Mouse (Mus musculus): ENCODE data around the gene Olfr619. TPM values are rescaled to one million over a fixed set of nuclear protein-coding genes. Genes with fewer than 3 reads are reported as not detected.

Gene Olfr619
- not detected in 2 replicates for polyA plus RNA-seq (2016; fragmentation: Nextera tagmentation; extraction: Ambion mirVana)

- H3K27ac ChIP-seq = no peak within 1 kb of the TSS
- H3K36me3 ChIP-seq = no peaks in the 10 kb centered on the region
- DNase-seq (ENCODE audit: low spot score) = no peak
- H3K9me3 ChIP-seq = no peaks in the 10 kb centered on the region
- no peak within 1 kb of the TSS for H3K4me3 ChIP-seq
- H3K27me3 ChIP-seq (ENCODE audit: insufficient read depth, poor library complexity, severe bottlenecking) = no peaks in the 10 kb centered on the region
- H3K4me1 ChIP-seq (replicated peaks) = no peaks in the 10 kb centered on the region
These were observed at the start of gene Olfr619 for GRCm38 (mm10) chr7:103600275-103600674. TSS of gene Olfr619 (plus strand) at chr7:103600575.

- Histone ChIP-seq H3K36me3 (no peaks in the 10 kb centered on the region), H3K27me3 (ENCODE audit: insufficient read depth, poor library complexity, severe bottlenecking) (no peaks in the 10 kb centered on the region), H3K27ac (no peak within 1 kb of the TSS), H3K9me3 (no peaks in the 10 kb centered on the region), H3K4me3 (no peak within 1 kb of the TSS), H3K4me1 (replicated peaks) (no peaks in the 10 kb centered on the region)
- no peak for DNase-seq (ENCODE audit: low spot score)
- WGBS = 89% methylated on average over 2 of the region's 2 CpGs
These were observed 44.6 kb upstream of the Olfr619 start, which contains the start of gene Olfr615 for GRCm38 (mm10) chr7:103555779-103556178. TSS of gene Olfr615 (plus strand) at chr7:103556079.

GRCm38 (mm10) chr7:103569043-103569442 is 31.3 kb upstream of the Olfr619 start, which contains the start of gene Olfr616:
TSS of gene Olfr616 (minus strand) at chr7:103569143.
- DNase-seq (ENCODE audit: low spot score) = no peak
- Histone ChIP-seq H3K27me3 (ENCODE audit: insufficient read depth, poor library complexity, severe bottlenecking) (no peaks in the 10 kb centered on the region), H3K4me1 (replicated peaks) (no peaks in the 10 kb centered on the region), H3K36me3 (no peaks in the 10 kb centered on the region), H3K9me3 (no peaks in the 10 kb centered on the region), H3K4me3 (no peak within 1 kb of the TSS), H3K27ac (no peak within 1 kb of the TSS)
- WGBS = 75% methylated on average over 3 of the region's 3 CpGs

GRCm38 (mm10) chr7:103572761-103573160 is 27.6 kb upstream of the Olfr619 start, which contains the start of gene Olfr617:
TSS of gene Olfr617 (plus strand) at chr7:103573061.
- no peaks in the 10 kb centered on the region for H3K9me3 ChIP-seq
- H3K4me1 ChIP-seq (replicated peaks) = no peaks in the 10 kb centered on the region
- H3K27ac ChIP-seq = no peak within 1 kb of the TSS
- H3K27me3 ChIP-seq (ENCODE audit: insufficient read depth, poor library complexity, severe bottlenecking) = no peaks in the 10 kb centered on the region
- no peak for DNase-seq (ENCODE audit: low spot score)
- no peak within 1 kb of the TSS for H3K4me3 ChIP-seq
- no peaks in the 10 kb centered on the region for H3K36me3 ChIP-seq
- WGBS = 88% methylated on average over 1 of the region's 1 CpGs

- Histone ChIP-seq H3K27ac (no peak within 1 kb of the TSS), H3K36me3 (no peaks in the 10 kb centered on the region), H3K4me3 (no peak within 1 kb of the TSS), H3K27me3 (ENCODE audit: insufficient read depth, poor library complexity, severe bottlenecking) (no peaks in the 10 kb centered on the region), H3K9me3 (no peaks in the 10 kb centered on the region), H3K4me1 (replicated peaks) (no peaks in the 10 kb centered on the region)
- no peak for DNase-seq (ENCODE audit: low spot score)
- WGBS = 67% methylated on average over 2 of the region's 2 CpGs
These were observed 10.6 kb upstream of the Olfr619 start, which contains the start of gene Olfr618 for GRCm38 (mm10) chr7:103589803-103590202. TSS of gene Olfr618 (plus strand) at chr7:103590103.

- no peaks in the 10 kb centered on the region for H3K4me1 ChIP-seq (replicated peaks)
- no peak for DNase-seq (ENCODE audit: low spot score)
- H3K27me3 ChIP-seq (ENCODE audit: insufficient read depth, poor library complexity, severe bottlenecking) = no peaks in the 10 kb centered on the region
- H3K36me3 ChIP-seq = no peaks in the 10 kb centered on the region
- WGBS = 82% methylated on average over 2 of the region's 2 CpGs
- no peak overlapping the region for H3K27ac ChIP-seq
- no peak overlapping the region for H3K4me3 ChIP-seq
- H3K9me3 ChIP-seq = no peaks in the 10 kb centered on the region
These were observed 7.0 kb downstream of the Olfr619 start for GRCm38 (mm10) chr7:103607425-103607824.

- H3K9me3 ChIP-seq = no peaks in the 10 kb centered on the region
- DNase-seq (ENCODE audit: low spot score) = no peak
- no peaks in the 10 kb centered on the region for H3K36me3 ChIP-seq
- no peaks in the 10 kb centered on the region for H3K27me3 ChIP-seq (ENCODE audit: insufficient read depth, poor library complexity, severe bottlenecking)
- no peak within 1 kb of the TSS for H3K4me3 ChIP-seq
- no peak within 1 kb of the TSS for H3K27ac ChIP-seq
- H3K4me1 ChIP-seq (replicated peaks) = no peaks in the 10 kb centered on the region
- WGBS = 84% methylated on average over 2 of the region's 2 CpGs
These were observed 12.1 kb downstream of the Olfr619 start, which contains the start of gene Olfr620 for GRCm38 (mm10) chr7:103612434-103612833. TSS of gene Olfr620 (minus strand) at chr7:103612534.

- Histone ChIP-seq H3K4me3 (no peak overlapping the region), H3K9me3 (no peaks in the 10 kb centered on the region), H3K27ac (no peak overlapping the region), H3K27me3 (ENCODE audit: insufficient read depth, poor library complexity, severe bottlenecking) (no peaks in the 10 kb centered on the region), H3K36me3 (no peaks in the 10 kb centered on the region), H3K4me1 (replicated peaks) (no peaks in the 10 kb centered on the region)
- no peak for DNase-seq (ENCODE audit: low spot score)
These were observed 36.4 kb downstream of the Olfr619 start for GRCm38 (mm10) chr7:103636795-103637194.

- H3K4me1 ChIP-seq (replicated peaks) = no peaks in the 10 kb centered on the region
- no peak within 1 kb of the TSS for H3K4me3 ChIP-seq
- 82% methylated on average over 1 of the region's 1 CpGs for WGBS
- H3K36me3 ChIP-seq = no peaks in the 10 kb centered on the region
- no peak within 1 kb of the TSS for H3K27ac ChIP-seq
- no peaks in the 10 kb centered on the region for H3K9me3 ChIP-seq
- DNase-seq (ENCODE audit: low spot score) = no peak
- H3K27me3 ChIP-seq (ENCODE audit: insufficient read depth, poor library complexity, severe bottlenecking) = no peaks in the 10 kb centered on the region
These were observed 42.2 kb downstream of the Olfr619 start, which contains the start of gene Olfr622 for GRCm38 (mm10) chr7:103642602-103643001. TSS of gene Olfr622 (minus strand) at chr7:103642702.

GRCm38 (mm10) chr7:103644070-103644469 is 43.7 kb downstream of the Olfr619 start:
- Histone ChIP-seq H3K4me1 (replicated peaks) (no peaks in the 10 kb centered on the region), H3K27ac (no peak overlapping the region), H3K36me3 (no peaks in the 10 kb centered on the region), H3K27me3 (ENCODE audit: insufficient read depth, poor library complexity, severe bottlenecking) (no peaks in the 10 kb centered on the region), H3K4me3 (no peak overlapping the region), H3K9me3 (no peaks in the 10 kb centered on the region)
- WGBS = 93% methylated on average over 4 of the region's 4 CpGs
- DNase-seq (ENCODE audit: low spot score) = no peak

Other genes starting within 250 kb of the Olfr619 start
- not detected in 2 replicates for gene Olfr601, start 237.9 kb upstream of the Olfr619 start, polyA plus RNA-seq (2016; fragmentation: Nextera tagmentation; extraction: Ambion mirVana)
- gene Olfr603, start 214.4 kb upstream of the Olfr619 start, polyA plus RNA-seq (2016; fragmentation: Nextera tagmentation; extraction: Ambion mirVana) = not detected in 2 replicates
- not detected in 2 replicates for gene Usp17lc, start 185.5 kb upstream of the Olfr619 start, polyA plus RNA-seq (2016; fragmentation: Nextera tagmentation; extraction: Ambion mirVana)
- not detected in 2 replicates for gene Olfr605, start 155.1 kb upstream of the Olfr619 start, polyA plus RNA-seq (2016; fragmentation: Nextera tagmentation; extraction: Ambion mirVana)
- not detected in 2 replicates for gene Olfr606, start 151.5 kb upstream of the Olfr619 start, polyA plus RNA-seq (2016; fragmentation: Nextera tagmentation; extraction: Ambion mirVana)
- gene Olfr607, start 136.4 kb upstream of the Olfr619 start, polyA plus RNA-seq (2016; fragmentation: Nextera tagmentation; extraction: Ambion mirVana) = not detected in 2 replicates
- gene Olfr608, start 130.7 kb upstream of the Olfr619 start, polyA plus RNA-seq (2016; fragmentation: Nextera tagmentation; extraction: Ambion mirVana) = not detected in 2 replicates
- not detected in 2 replicates for gene Olfr609, start 102.5 kb upstream of the Olfr619 start, polyA plus RNA-seq (2016; fragmentation: Nextera tagmentation; extraction: Ambion mirVana)
- gene Olfr610, start 88.5 kb upstream of the Olfr619 start, polyA plus RNA-seq (2016; fragmentation: Nextera tagmentation; extraction: Ambion mirVana) = not detected in 2 replicates
- not detected in 2 replicates for gene Olfr611, start 79.7 kb upstream of the Olfr619 start, polyA plus RNA-seq (2016; fragmentation: Nextera tagmentation; extraction: Ambion mirVana)
- not detected in 2 replicates for gene Olfr612, start 57.9 kb upstream of the Olfr619 start, polyA plus RNA-seq (2016; fragmentation: Nextera tagmentation; extraction: Ambion mirVana)
- not detected in 2 replicates for gene Olfr613, start 52.5 kb upstream of the Olfr619 start, polyA plus RNA-seq (2016; fragmentation: Nextera tagmentation; extraction: Ambion mirVana)
- gene Olfr615, start 44.5 kb upstream of the Olfr619 start, polyA plus RNA-seq (2016; fragmentation: Nextera tagmentation; extraction: Ambion mirVana) = not detected in 2 replicates
- not detected in 2 replicates for gene Olfr616, start 31.4 kb upstream of the Olfr619 start, polyA plus RNA-seq (2016; fragmentation: Nextera tagmentation; extraction: Ambion mirVana)
- gene Olfr617, start 27.5 kb upstream of the Olfr619 start, polyA plus RNA-seq (2016; fragmentation: Nextera tagmentation; extraction: Ambion mirVana) = not detected in 2 replicates
- not detected in 2 replicates for gene Olfr618, start 10.5 kb upstream of the Olfr619 start, polyA plus RNA-seq (2016; fragmentation: Nextera tagmentation; extraction: Ambion mirVana)
- not detected in 2 replicates for gene Olfr620, start 12.0 kb downstream of the Olfr619 start, polyA plus RNA-seq (2016; fragmentation: Nextera tagmentation; extraction: Ambion mirVana)
- not detected in 2 replicates for gene Olfr622, start 42.1 kb downstream of the Olfr619 start, polyA plus RNA-seq (2016; fragmentation: Nextera tagmentation; extraction: Ambion mirVana)
- gene Olfr623, start 63.1 kb downstream of the Olfr619 start, polyA plus RNA-seq (2016; fragmentation: Nextera tagmentation; extraction: Ambion mirVana) = not detected in 2 replicates
- 0.03 TPM in 1 of 2 replicates, not detected in the other for gene Olfr624, start 70.6 kb downstream of the Olfr619 start, polyA plus RNA-seq (2016; fragmentation: Nextera tagmentation; extraction: Ambion mirVana)
- gene Olfr625-ps1, start 82.1 kb downstream of the Olfr619 start, polyA plus RNA-seq (2016; fragmentation: Nextera tagmentation; extraction: Ambion mirVana) = not detected in 2 replicates
- gene Olfr243, start 114.1 kb downstream of the Olfr619 start, polyA plus RNA-seq (2016; fragmentation: Nextera tagmentation; extraction: Ambion mirVana) = not detected in 2 replicates
- gene Olfr628, start 129.8 kb downstream of the Olfr619 start, polyA plus RNA-seq (2016; fragmentation: Nextera tagmentation; extraction: Ambion mirVana) = not detected in 2 replicates
- gene Olfr629, start 144.4 kb downstream of the Olfr619 start, polyA plus RNA-seq (2016; fragmentation: Nextera tagmentation; extraction: Ambion mirVana) = not detected in 2 replicates
- not detected in 2 replicates for gene Olfr630, start 156.8 kb downstream of the Olfr619 start, polyA plus RNA-seq (2016; fragmentation: Nextera tagmentation; extraction: Ambion mirVana)
- gene Olfr69, start 171.0 kb downstream of the Olfr619 start, polyA plus RNA-seq (2016; fragmentation: Nextera tagmentation; extraction: Ambion mirVana) = not detected in 2 replicates
- gene Olfr68, start 179.1 kb downstream of the Olfr619 start, polyA plus RNA-seq (2016; fragmentation: Nextera tagmentation; extraction: Ambion mirVana) = not detected in 2 replicates
- not detected in 2 replicates for gene Olfr67, start 191.2 kb downstream of the Olfr619 start, polyA plus RNA-seq (2016; fragmentation: Nextera tagmentation; extraction: Ambion mirVana)
- gene Hbb-bt, start 213.4 kb downstream of the Olfr619 start, polyA plus RNA-seq (2016; fragmentation: Nextera tagmentation; extraction: Ambion mirVana) = 187 and 377 TPM in 2 replicates
- gene Hbb-bs, start 227.5 kb downstream of the Olfr619 start, polyA plus RNA-seq (2016; fragmentation: Nextera tagmentation; extraction: Ambion mirVana) = 78.1 and 116 TPM in 2 replicates
- gene Hbb-bh2, start 239.9 kb downstream of the Olfr619 start, polyA plus RNA-seq (2016; fragmentation: Nextera tagmentation; extraction: Ambion mirVana) = 0.63 TPM in 1 of 2 replicates, not detected in the other
- 3,568 and 4,570 TPM in 2 replicates for gene Hbb-bh1, start 242.6 kb downstream of the Olfr619 start, polyA plus RNA-seq (2016; fragmentation: Nextera tagmentation; extraction: Ambion mirVana)